9 mouse cellular contexts compared by ENCODE assay signal in the genomic region with DNA sequence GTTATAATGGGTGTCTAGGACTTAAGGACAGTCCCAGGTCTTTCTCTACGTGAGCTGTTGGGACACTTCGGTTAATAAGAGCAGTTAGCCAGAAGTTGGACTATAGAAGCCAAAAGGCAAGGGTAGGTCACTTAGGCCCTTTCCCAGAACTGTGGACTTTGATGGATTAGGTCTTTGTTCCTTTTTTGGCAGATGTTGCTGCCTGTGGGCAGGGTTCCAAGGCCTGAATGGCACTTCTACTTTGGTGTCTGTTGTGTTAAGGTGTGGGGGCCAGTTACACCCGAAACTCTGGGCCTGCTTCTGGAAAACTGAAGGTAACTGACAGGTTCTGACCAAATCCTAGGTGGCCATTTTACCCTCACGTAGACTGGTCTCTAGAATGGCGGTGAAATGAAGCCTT.
A peak's percentile ranks its signal among the peaks of the same experiment; 100 is the strongest.
DNase-seq lines count a peak whose midpoint lies in the region; ATAC-seq lines count a peak whose summit lies in the region.
"Had no signal": no experiment of that assay in that cellular context is flagged by ENCODE, and none has a peak within 500 bp of the region (broad histone marks: within the 10 kb centered on the region; RNA-seq: fewer than 3 reads in every experiment).

No protein-coding gene starts in this region.

- H3K27ac ChIP-seq in embryonic facial prominence, embryonic 12.5 days = peak overlapping the region; percentile 66; the same call in 1 of the 2 replicates
- H3K27ac ChIP-seq in embryonic facial prominence, embryonic 10.5 days (replicated peaks) = no peak overlapping the region
- no peak overlapping the region for H3K27ac ChIP-seq in neural tube, embryonic 12.5 days
- H3K27ac ChIP-seq: macrophage had no signal

- no peak for DNase-seq in embryonic facial prominence, embryonic 10.5 days (ENCODE audit: low spot score)
- DNase-seq in neural tube, embryonic 10.5 days (ENCODE audit: extremely low spot score, low spot score) = no peak
- DNase-seq in kidney, postnatal 36 days = peak; percentile 71 to 84
- DNase-seq in gastrocnemius, postnatal 10 days = no peak
- no peak for DNase-seq in layer of hippocampus, adult 9-11 months
- no peak for DNase-seq in testis, postnatal 10 days (ENCODE audit: low spot score)

- no peaks in the 10 kb centered on the region for H3K9me3 ChIP-seq in embryonic facial prominence, embryonic 12.5 days
- no peaks in the 10 kb centered on the region for H3K9me3 ChIP-seq in embryonic facial prominence, embryonic 10.5 days
- H3K9me3 ChIP-seq in neural tube, embryonic 12.5 days = no peaks in the 10 kb centered on the region

- H3K27me3 ChIP-seq in embryonic facial prominence, embryonic 12.5 days = no peaks in the 10 kb centered on the region
- no peaks in the 10 kb centered on the region for H3K27me3 ChIP-seq in embryonic facial prominence, embryonic 10.5 days (replicated peaks; ENCODE audit: low read depth, poor library complexity, severe bottlenecking)
- H3K27me3 ChIP-seq in neural tube, embryonic 12.5 days (replicated peaks) = no peaks in the 10 kb centered on the region

- no peak for ATAC-seq in embryonic facial prominence, embryonic 12.5 days (ENCODE audit: insufficient number of reproducible peaks, insufficient read depth, low FRiP score, low TSS enrichment)
- ATAC-seq in neural tube, embryonic 12.5 days (ENCODE audit: low FRiP score, low read depth) = 0 out of 2 replicates have a peak, but pooled peaks have one; percentile 38

- no peak overlapping the region for H3K9ac ChIP-seq in embryonic facial prominence, embryonic 12.5 days
- H3K9ac ChIP-seq in neural tube, embryonic 12.5 days = no peak overlapping the region

- no peaks in the 10 kb centered on the region for H3K36me3 ChIP-seq in embryonic facial prominence, embryonic 12.5 days
- no peaks in the 10 kb centered on the region for H3K36me3 ChIP-seq in embryonic facial prominence, embryonic 10.5 days (replicated peaks)
- no peaks in the 10 kb centered on the region for H3K36me3 ChIP-seq in neural tube, embryonic 12.5 days

- H3K4me2 ChIP-seq in embryonic facial prominence, embryonic 12.5 days (replicated peaks) = no peak overlapping the region
- no peak overlapping the region for H3K4me2 ChIP-seq in neural tube, embryonic 12.5 days (replicated peaks)

- H3K4me1 ChIP-seq in embryonic facial prominence, embryonic 12.5 days = peaks cover 11% of the 10 kb centered on the region
- peaks cover 6% of the 10 kb centered on the region; the same call in 1 of the 2 replicates for H3K4me1 ChIP-seq in embryonic facial prominence, embryonic 10.5 days
- H3K4me1 ChIP-seq in neural tube, embryonic 12.5 days = peaks cover 16% of the 10 kb centered on the region

- WGBS in embryonic facial prominence, embryonic 12.5 days = 88% methylated on average over 5 of the region's 5 CpGs
- 91% methylated on average over 5 of the region's 5 CpGs for WGBS in embryonic facial prominence, embryonic 10.5 days
- 73% methylated on average over 5 of the region's 5 CpGs for WGBS in neural tube, embryonic 12.5 days

- H3K4me3 ChIP-seq in embryonic facial prominence, embryonic 12.5 days = no peak overlapping the region
- H3K4me3 ChIP-seq in embryonic facial prominence, embryonic 10.5 days = no peak overlapping the region
- no peak overlapping the region for H3K4me3 ChIP-seq in neural tube, embryonic 12.5 days

Comparison
In these comparisons a context has a peak if more than half of its experiments do, and no peak if none do; other contexts are left out.
1. DNase-seq: peak in kidney, postnatal 36 days (2 of 2); none in embryonic facial prominence, embryonic 10.5 days (single experiment), neural tube, embryonic 10.5 days (single experiment), gastrocnemius, postnatal 10 days (single experiment), layer of hippocampus, adult 9-11 months (single experiment) and testis, postnatal 10 days (single experiment).